Mouse (Mus musculus) liver, postnatal 0 days (tissue): Measurements from ENCODE around the gene Elovl3. TPM values are rescaled to one million over a fixed set of nuclear protein-coding genes. Genes with fewer than 3 reads are reported as not detected.

Source experiments
- ATAC-seq: fragments of 200-750 bp; cut with Nextera tagmentation; 2 replicates; pipeline ENCODE4 v1.8.0; 2017; ENCODE audit warnings: mild to moderate bottlenecking, moderate library complexity
- DNase-seq: peaks from one replicate; pipeline ENCODE4 v3.0.0-alpha.2; 2016
- H3K27ac ChIP-seq: fragments of 300-500 bp; sonication (generic); 2 replicates; pipeline ENCODE4 v1.5.1; 2014; ENCODE audit warnings: antibody characterized with exemption, moderate library complexity, mild to moderate bottlenecking, low read depth
- H3K27me3 ChIP-seq: fragments of 300-500 bp; sonication (generic); 2 replicates; pipeline ENCODE4 v1.6.1; 2014; ENCODE audit warnings: low read length, control low read depth, mixed read lengths; ENCODE audit not compliant: insufficient read depth
- H3K36me3 ChIP-seq: fragments of 300-500 bp; sonication (generic); replicated peaks from 2 replicates; pipeline ENCODE4 v1.6.1; 2014; ENCODE audit warnings: mild to moderate bottlenecking, control low read depth, low read length, moderate library complexity, mixed read lengths; ENCODE audit not compliant: insufficient read depth
- H3K4me1 ChIP-seq: fragments of 300-500 bp; sonication (generic); 2 replicates; pipeline ENCODE4 v1.6.1; 2014; ENCODE audit warnings: antibody characterized with exemption, mild to moderate bottlenecking, control low read depth; ENCODE audit not compliant: insufficient read depth
- H3K4me2 ChIP-seq: fragments of 300-500 bp; sonication (generic); 2 replicates; pipeline ENCODE4 v1.6.1; 2014; ENCODE audit warnings: low read depth, mild to moderate bottlenecking, low read length, moderate library complexity, mixed read lengths
- H3K4me3 ChIP-seq: fragments of 300-500 bp; sonication (generic); 2 replicates; pipeline ENCODE4 v1.5.1; 2014; ENCODE audit warnings: low read depth, low read length
- H3K9ac ChIP-seq: fragments of 300-500 bp; sonication (generic); replicated peaks from 2 replicates; pipeline ENCODE4 v1.6.1; 2014; ENCODE audit warnings: mild to moderate bottlenecking, moderate library complexity
- H3K9me3 ChIP-seq: fragments of 300-500 bp; sonication (generic); 2 replicates; pipeline ENCODE4 v1.6.1; 2016; ENCODE audit warnings: mild to moderate bottlenecking, control low read depth, low read length, mixed read lengths
- CTCF ChIP-seq: sonication (generic); IDR thresholded peaks from 2 replicates; pipeline ENCODE4 v1.5.1; 2016; ENCODE audit warnings: antibody characterized with exemption, low read depth
- EP300 ChIP-seq: IDR thresholded peaks from 2 replicates; pipeline ENCODE4 v1.6.1; 2016; ENCODE audit warnings: antibody characterized with exemption, low read depth, mild to moderate bottlenecking
- WGBS: fragments of 180-500 bp; shearing (Covaris S2); extraction: QIAGEN DNeasy Blood & Tissue Kit; methylation state at CpG from one replicate; pipeline ENCODE4 v1.1.7; 2014; ENCODE audit not compliant: insufficient replicate concordance; 5-methylcytosine and 5-hydroxymethylcytosine counted together
- polyA plus RNA-seq: library from polyadenylated mRNA; unstranded; fragments of >200 nt; fragmentation: Nextera tagmentation; extraction: Ambion mirVana; gene quantifications from 2 replicates; pipeline ENCODE4 v1.2.1, GENCODE M21; 2015

The Elovl3 gene
- polyA plus RNA-seq, 1 experiment from 2014 or later: 0.26 TPM

DNA sequence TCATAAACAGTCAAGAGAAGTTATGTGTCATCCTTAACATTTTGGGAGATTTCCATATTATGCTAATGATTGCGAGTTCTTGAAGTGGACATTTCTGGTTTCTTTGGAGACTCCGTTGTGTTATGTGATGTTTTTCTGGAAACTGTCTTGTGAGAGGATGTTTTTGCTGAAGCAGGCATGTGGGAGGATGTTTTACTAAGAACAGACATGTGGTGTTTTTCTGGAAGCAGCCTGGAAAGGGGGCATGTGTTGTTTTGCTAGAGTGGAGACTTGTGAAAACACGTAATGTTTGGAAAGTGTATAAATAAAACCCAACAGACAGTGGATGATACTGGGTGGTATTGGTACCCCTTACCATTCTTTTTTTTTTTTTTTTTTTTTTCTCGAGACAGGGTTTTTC, 36.4 kb upstream of the Elovl3 start:
- no peaks in the 10 kb centered on the region for H3K36me3 ChIP-seq
- WGBS: 85% methylated on average over 4 of the region's 4 CpGs
- H3K4me2 ChIP-seq: no peak overlapping the region
- H3K27ac ChIP-seq: no peak overlapping the region
- H3K4me3 ChIP-seq: no peak overlapping the region
- H3K27me3 ChIP-seq: no peaks in the 10 kb centered on the region
- TF ChIP-seq CTCF: no peak
- TF ChIP-seq EP300: no peak
- no peak for DNase-seq
- H3K4me1 ChIP-seq: no peaks in the 10 kb centered on the region
- H3K9me3 ChIP-seq: no peaks in the 10 kb centered on the region
- no peak for ATAC-seq
- H3K9ac ChIP-seq: no peak overlapping the region

DNA sequence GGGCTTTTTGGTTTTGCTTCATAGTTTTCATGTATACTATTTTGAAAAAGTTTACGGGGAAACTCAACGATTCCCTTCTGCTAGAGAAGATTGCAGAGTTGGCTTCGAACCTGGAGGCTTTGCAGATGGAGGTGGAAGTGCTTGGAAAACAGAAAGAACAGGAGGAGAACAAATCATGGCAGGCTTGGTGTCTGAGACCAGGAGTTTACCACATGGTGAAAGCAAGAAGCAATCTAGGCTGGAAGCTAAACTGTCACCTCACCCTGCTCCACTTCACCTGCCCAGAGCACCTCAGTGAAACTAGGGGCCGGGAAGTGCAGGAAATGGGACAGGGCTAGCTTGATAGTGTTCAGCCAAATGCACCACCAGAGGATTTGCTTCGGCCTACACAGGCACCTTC, 35.3 kb upstream of the Elovl3 start:
- Histone ChIP-seq H3K4me3 (no peak overlapping the region), H3K9ac (no peak overlapping the region), H3K4me1 (no peaks in the 10 kb centered on the region), H3K9me3 (0 out of 2 replicates have a peak, but pooled peaks cover 2% of the 10 kb centered on the region), H3K36me3 (no peaks in the 10 kb centered on the region), H3K27me3 (no peaks in the 10 kb centered on the region), H3K4me2 (no peak overlapping the region), H3K27ac (no peak overlapping the region)
- ATAC-seq (no peak), DNase-seq (no peak)
- 85% methylated on average over 5 of the region's 5 CpGs for WGBS
- no peak for TF ChIP-seq CTCF
- TF ChIP-seq EP300: no peak

DNA sequence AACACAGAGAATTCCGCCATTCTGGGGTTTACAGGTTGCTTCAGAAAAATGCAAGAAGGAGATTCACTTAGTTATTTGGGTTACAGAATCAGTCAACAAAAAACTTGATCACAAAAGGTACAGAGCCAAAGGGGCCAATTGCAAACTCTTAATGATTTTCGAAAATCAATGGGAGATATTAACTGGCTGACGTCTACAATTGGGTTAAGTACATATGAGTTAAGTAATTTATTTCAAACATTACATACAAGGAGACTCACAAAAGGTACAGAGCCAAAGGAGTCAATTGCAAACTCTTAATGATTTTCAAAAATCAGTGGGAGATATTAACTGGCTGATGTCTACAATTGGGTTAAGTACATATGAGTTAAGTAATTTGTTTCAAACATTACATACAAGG, 32.1 kb upstream of the Elovl3 start:
- Histone ChIP-seq H3K9me3 (0 out of 2 replicates have a peak, but pooled peaks cover 2% of the 10 kb centered on the region), H3K4me1 (no peaks in the 10 kb centered on the region), H3K27me3 (no peaks in the 10 kb centered on the region), H3K4me3 (no peak overlapping the region), H3K4me2 (no peak overlapping the region), H3K9ac (no peak overlapping the region), H3K27ac (no peak overlapping the region), H3K36me3 (no peaks in the 10 kb centered on the region)
- ATAC-seq (no peak), DNase-seq (no peak)
- WGBS: 77% methylated on average over 3 of the region's 3 CpGs
- TF ChIP-seq CTCF (no peak), EP300 (no peak)

DNA sequence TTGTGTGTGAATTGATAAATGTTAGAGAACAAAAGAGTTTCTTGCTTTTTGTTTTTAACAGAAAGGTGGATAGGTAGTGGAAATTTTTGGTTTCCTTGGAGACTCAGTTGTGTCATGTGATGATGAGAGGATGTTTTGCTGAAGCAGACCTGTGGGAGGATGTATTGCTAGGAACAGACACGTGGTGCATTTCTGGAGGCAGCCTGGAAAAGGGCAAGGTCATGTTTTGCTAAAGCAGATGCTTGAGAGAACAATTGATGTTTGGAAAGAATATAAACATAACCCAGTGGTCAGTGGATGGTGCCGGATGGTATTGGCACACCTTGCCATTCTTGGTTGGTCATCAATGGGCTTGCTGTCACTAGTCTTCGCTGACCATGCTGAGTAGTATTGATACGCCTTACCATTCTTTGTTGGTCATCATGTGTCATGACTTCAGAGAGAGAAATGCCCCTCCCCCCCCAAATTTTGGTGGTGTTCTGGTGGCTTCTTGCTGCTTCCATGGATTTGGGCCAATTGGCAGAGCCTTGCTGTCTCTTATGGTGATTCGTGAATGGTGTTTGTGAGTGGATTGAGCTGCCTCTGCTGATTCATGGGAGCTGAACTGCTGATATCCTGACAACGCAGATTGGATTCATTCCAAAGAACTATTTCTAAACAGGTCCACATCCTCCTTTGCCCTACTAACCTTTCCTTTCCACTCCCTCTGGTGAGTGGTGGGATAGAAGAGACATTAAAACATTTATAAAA, 28.1 kb upstream of the Elovl3 start:
- DNase-seq: no peak
- no peaks in the 10 kb centered on the region for H3K27me3 ChIP-seq
- H3K27ac ChIP-seq: no peak overlapping the region
- H3K4me2 ChIP-seq: no peak overlapping the region
- 76% methylated on average over 5 of the region's 6 CpGs for WGBS
- TF ChIP-seq EP300 (no peak), CTCF (no peak)
- no peak overlapping the region for H3K4me3 ChIP-seq
- H3K4me1 ChIP-seq: no peaks in the 10 kb centered on the region
- H3K9ac ChIP-seq: no peak overlapping the region
- H3K36me3 ChIP-seq: no peaks in the 10 kb centered on the region
- peak; percentile 71; the same call in 1 of the 2 replicates for ATAC-seq
- H3K9me3 ChIP-seq: 0 out of 2 replicates have a peak, but pooled peaks cover 2% of the 10 kb centered on the region

DNA sequence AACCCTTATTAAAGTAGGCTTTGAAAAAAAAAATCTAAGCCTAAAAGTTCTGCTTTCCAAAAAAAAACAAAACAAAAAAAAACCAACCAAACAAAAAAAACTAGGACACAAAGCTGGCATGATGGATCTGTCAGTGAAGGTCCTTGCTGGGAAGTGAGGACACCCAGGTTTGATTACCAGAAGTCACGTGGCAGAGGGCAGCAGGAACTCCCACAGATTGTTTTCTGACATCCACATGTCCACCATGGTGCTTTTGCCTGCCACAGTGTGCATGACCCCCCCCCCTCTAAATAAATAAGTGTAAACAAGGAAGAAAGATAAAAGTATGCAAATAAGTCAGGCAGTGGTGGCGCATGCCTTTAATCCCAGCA, 27.5 kb upstream of the Elovl3 start:
- Histone ChIP-seq H3K27me3 (no peaks in the 10 kb centered on the region), H3K36me3 (no peaks in the 10 kb centered on the region), H3K9me3 (0 out of 2 replicates have a peak, but pooled peaks cover 2% of the 10 kb centered on the region), H3K9ac (no peak overlapping the region), H3K4me1 (no peaks in the 10 kb centered on the region), H3K4me2 (no peak overlapping the region), H3K27ac (no peak overlapping the region), H3K4me3 (no peak overlapping the region)
- 66% methylated on average over 2 of the region's 2 CpGs for WGBS
- no peak for TF ChIP-seq CTCF
- no peak for TF ChIP-seq EP300
- no peak for DNase-seq
- peak; percentile 51; the same call in 1 of the 2 replicates for ATAC-seq

DNA sequence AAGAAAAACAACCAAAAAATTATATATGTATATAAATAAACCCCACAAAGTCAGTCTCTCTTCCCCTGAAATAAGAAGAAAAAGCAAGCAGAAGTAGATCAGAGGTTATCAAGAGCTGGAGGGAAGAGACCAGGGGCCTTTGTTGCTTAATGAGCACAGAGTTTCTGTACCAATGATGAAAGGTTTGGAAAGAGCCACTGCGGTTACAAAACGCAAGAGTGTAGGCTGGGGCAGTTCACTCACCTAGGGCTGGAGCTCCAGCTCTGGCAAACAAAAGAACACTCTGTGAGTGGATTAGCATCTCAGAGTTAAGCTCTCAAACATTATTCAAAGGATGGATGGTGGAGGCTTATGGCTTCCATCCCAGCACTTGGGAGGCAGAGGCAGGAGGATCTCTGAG, 21.5 kb upstream of the Elovl3 start:
- Histone ChIP-seq H3K27me3 (no peaks in the 10 kb centered on the region), H3K9ac (no peak overlapping the region), H3K27ac (peak overlapping the region; percentile 57), H3K4me3 (no peak overlapping the region), H3K4me2 (0 out of 2 replicates have a peak overlapping the region, but pooled peaks have one; percentile 6), H3K9me3 (no peaks in the 10 kb centered on the region), H3K36me3 (no peaks in the 10 kb centered on the region), H3K4me1 (no peaks in the 10 kb centered on the region)
- no peak for TF ChIP-seq EP300
- TF ChIP-seq CTCF: no peak
- ATAC-seq: peak; percentile 66
- WGBS: 37% methylated on average over 2 of the region's 2 CpGs
- peak; percentile 34 for DNase-seq
